Mouse (Mus musculus) C2C12 (cell line): Measurements from ENCODE around the gene Cltc.

ENCODE experiments used
- CTCF ChIP-seq: IDR thresholded peaks from one replicate; pipeline ENCODE4 v1.5.1; 2011; ENCODE audit not compliant: control insufficient read depth, insufficient read depth, insufficient read length
- FOSL1 ChIP-seq: IDR thresholded peaks from one replicate; pipeline ENCODE4 v1.8.0; 2011; ENCODE audit warnings: mild to moderate bottlenecking, low read length; ENCODE audit not compliant: poor library complexity, insufficient read depth, severe bottlenecking
- MAX ChIP-seq: IDR thresholded peaks from one replicate; pipeline ENCODE4 v1.6.1; 2011; ENCODE audit warnings: mild to moderate bottlenecking, control low read depth
- MYOD1 ChIP-seq: IDR thresholded peaks from one replicate; pipeline ENCODE4 v1.6.1; 2011; ENCODE audit warnings: low read depth; ENCODE audit not compliant: control insufficient read depth, insufficient read length
- MYOG ChIP-seq: IDR thresholded peaks from one replicate; pipeline ENCODE4 v1.6.1; 2011; ENCODE audit not compliant: control insufficient read depth, insufficient read length; ENCODE audit errors: extremely low read depth
- USF1 ChIP-seq: IDR thresholded peaks from one replicate; pipeline ENCODE4 v1.6.1; 2011; ENCODE audit warnings: low read depth, mild to moderate bottlenecking, control low read depth, moderate library complexity

DNA sequence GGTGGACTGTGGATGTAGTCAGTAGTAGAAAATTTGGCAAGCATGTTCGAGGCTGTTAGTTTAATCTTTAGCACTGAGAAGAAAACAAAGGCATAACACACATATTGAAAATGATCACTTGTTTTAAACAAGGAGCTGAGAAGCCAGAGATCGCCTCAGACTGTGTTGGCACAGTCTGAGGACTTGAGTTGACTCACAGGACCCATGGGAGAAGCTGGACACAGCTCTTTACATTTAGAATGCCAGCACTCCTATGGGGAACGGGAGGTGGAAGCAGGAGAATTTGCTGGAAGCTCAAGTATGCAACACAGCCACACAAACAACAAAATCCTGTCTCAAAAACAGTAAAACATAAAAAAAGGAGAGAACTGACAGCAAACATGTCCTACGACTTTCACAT lies 103.3 kb downstream of the Cltc start:
- TF ChIP-seq CTCF (no peak), MYOG (no peak), FOSL1 (no peak), USF1 (no peak), MYOD1 (no peak), MAX (no peak)
